Mouse (Mus musculus): ENCODE results near the gene Cep250. TPM values are rescaled to one million over a fixed set of nuclear protein-coding genes. Genes with fewer than 3 reads are reported as not detected.
A peak's percentile ranks its signal among the peaks of the same experiment; 100 is the strongest.

Gene Cep250
- polyA plus RNA-seq, 1 experiment: 4.7 TPM

DNA sequence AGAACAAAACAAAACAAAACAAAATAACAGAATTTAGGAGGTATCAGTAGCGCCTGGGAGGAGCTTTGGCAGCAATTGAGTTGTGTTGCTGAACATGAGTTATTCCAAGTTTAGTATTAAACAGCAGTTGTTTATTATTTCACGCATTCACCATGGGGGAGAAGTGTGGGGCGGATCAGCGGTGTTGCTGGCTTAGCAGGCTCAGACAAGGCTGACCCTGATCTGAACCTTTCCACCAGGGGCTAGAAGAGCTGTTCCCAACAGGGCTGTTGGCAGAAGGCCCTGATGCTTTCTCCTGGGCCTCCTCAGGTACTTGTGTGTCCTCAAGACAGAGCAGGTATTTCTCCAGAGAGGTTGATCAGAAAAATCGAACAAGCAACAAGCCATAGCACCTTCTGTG lies 3.7 kb downstream of the Cep250 start:
- no peak for DNase-seq (ENCODE audit: low read depth, low spot score)
- 81% methylated on average over 5 of the region's 5 CpGs for WGBS

DNA sequence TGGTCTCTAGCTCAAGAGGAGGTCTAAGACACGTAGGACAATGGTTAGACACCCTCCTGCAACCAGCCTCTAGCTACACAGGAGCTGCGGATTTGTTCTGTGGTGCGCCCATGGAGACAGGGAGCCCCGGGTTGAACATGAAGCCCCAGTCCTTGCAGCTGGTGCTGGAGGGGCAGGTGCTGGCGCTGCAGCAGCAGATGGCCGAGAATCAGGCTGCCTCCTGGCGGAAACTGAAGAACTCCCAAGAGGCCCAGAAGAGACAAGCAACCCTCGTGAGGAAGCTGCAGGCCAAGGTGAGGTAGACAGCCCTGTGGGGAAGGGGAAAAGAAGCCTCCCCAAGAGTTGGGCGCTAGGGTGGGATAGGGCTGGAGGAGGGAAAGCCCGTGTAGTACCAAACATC lies 5.6 kb downstream of the Cep250 start:
- no peak for DNase-seq (ENCODE audit: low read depth, low spot score)
- WGBS: 89% methylated on average over 10 of the region's 10 CpGs

GRCm38 (mm10) chr2:155962991-155963390 lies 6.7 kb downstream of the Cep250 start:
- 47% methylated on average over 1 of the region's 1 CpGs for WGBS
- DNase-seq (ENCODE audit: low read depth, low spot score): no peak

DNA sequence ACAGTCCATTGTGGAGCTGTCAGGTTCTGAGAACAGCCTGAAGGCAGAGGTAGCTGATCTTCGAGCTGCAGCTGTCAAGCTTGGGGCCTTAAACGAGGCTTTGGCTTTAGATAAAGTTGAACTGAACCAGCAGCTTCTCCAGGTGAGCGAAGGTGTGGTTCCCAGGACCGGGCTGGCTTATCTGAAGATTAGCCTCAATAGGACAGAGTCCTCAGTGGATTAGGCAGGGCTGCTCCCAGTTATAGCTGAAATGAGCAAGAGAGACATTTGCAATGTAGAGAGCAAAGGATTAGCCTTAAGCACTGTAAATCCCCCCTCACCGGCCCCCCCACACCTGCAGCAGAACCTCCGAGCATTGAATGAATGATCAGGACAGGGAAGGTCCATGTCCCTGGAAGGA lies 17.1 kb downstream of the Cep250 start:
- no peak for DNase-seq (ENCODE audit: low read depth, low spot score)
- 74% methylated on average over 6 of the region's 6 CpGs for WGBS

DNA sequence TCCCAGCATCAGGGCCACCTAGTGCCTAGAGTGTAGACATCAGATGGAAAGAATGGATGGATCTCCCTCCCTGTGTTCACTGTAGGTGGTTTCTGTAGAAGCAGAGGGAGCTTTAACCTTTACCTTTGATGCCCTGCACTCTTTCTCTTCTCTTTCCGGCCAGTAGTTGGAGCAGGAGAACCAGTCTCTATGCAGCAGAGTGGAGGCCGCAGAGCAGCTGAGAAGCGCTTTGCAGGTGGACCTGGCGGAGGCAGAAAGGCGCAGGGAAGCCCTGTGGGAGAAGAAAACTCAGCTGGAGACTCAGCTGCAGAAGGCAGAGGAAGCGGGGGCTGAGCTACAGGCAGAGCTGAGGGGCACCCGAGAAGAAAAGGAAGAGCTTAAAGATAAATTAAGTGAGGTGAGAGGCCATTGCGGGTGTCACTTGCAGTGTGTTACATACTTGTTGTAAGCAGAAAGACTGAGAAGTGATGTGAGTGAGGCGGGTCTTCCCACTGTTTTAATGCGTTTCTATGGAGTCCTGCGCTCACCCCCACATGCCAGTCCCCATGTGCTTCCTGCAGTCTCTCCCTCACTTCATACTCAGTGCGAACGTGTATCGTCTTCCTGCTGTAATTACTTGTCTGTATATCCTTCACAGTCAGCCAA lies 18.0 kb downstream of the Cep250 start:
- no peak for DNase-seq (ENCODE audit: low read depth, low spot score)
- WGBS: 85% methylated on average over 14 of the region's 14 CpGs

GRCm38 (mm10) chr2:155979328-155979991 lies 23.2 kb downstream of the Cep250 start:
- 72% methylated on average over 5 of the region's 5 CpGs for WGBS
- no peak for DNase-seq (ENCODE audit: low read depth, low spot score)

DNA sequence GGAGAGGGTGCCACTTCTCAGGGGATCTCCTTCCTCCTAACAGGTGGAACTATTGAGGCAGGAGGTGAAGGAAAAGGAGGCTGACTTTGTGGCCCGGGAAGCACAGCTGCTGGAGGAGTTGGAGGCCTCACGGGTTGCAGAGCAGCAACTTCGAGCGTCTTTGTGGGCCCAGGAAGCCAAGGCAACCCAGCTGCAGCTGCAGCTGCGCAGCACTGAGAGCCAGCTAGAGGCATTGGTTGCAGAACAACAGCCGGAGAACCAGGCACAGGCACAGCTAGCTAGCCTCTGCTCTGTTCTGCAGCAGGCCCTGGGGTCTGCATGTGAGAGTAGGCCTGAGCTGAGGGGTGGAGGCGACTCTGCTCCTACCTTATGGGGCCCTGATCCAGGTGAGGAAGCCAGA lies 29.5 kb downstream of the Cep250 start:
- no peak for DNase-seq (ENCODE audit: low read depth, low spot score)
- WGBS: 89% methylated on average over 7 of the region's 7 CpGs

GRCm38 (mm10) chr2:155987131-155987530 lies 30.9 kb downstream of the Cep250 start:
- WGBS: 97% methylated on average over 6 of the region's 6 CpGs
- no peak for DNase-seq (ENCODE audit: low read depth, low spot score)

GRCm38 (mm10) chr2:155989085-155989484 lies 32.8 kb downstream of the Cep250 start:
- no peak for DNase-seq (ENCODE audit: low read depth, low spot score)
- 82% methylated on average over 4 of the region's 4 CpGs for WGBS

DNA sequence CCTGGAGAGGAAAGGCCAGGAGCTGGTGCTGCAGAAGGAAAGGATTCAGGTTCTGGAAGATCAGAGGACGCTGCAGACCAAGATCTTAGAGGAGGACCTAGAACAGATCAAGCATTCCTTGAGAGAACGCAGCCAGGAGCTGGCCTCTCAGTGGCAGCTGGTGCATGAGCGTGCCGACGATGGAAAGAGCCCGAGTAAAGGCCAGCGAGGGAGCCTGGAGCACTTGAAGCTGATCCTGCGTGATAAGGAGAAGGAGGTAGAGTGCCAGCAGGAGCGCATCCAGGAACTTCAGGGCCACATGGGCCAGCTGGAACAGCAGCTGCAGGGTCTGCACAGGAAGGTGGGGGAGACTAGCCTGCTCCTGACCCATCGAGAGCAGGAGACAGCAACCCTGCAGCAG lies 34.9 kb downstream of the Cep250 start:
- DNase-seq (ENCODE audit: low read depth, low spot score): no peak
- WGBS: 93% methylated on average over 10 of the region's 10 CpGs

DNA sequence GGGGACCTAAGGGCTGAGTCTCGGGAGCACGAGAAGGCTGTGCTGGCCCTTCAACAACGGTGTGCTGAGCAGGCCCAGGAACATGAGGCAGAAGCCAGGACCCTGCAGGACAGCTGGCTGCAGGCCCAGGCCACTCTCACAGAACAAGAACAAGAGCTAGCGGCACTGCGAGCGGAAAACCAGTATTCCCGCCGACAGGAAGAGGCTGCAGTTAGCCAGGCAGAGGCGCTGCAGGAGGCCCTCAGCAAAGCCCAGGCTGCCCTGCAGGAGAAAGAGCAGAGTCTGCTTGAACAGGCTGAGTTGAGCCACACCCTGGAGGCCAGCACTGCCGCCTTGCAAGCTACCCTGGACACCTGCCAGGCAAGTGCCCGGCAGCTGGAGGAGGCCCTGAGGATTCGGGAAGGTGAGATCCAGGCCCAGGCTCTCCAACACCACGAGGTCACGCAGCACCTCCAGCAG lies 35.6 kb downstream of the Cep250 start:
- DNase-seq (ENCODE audit: low read depth, low spot score): peak; percentile 37
- WGBS: 37% methylated on average over 14 of the region's 14 CpGs

DNA sequence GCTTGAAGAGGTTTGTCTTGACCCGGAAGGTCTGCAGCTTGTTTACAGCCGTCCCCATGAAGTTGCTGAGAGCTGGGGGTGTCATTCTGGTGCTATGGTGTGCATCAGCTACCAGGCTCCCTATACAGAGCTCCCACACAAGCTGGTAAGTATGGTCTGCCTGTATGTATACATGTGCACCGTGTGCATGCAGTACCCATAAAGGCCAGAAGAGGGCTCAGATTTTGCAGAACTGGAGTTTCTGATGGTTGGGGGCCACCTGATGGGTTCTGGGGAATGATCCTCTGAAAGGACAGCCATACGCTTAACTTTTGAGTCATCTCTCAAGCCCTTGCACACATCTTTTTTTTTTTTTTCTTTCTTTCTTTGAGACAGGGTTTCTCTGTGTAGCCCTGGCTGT lies 49.1 kb downstream of the Cep250 start:
- 88% methylated on average over 4 of the region's 4 CpGs for WGBS
- no peak for DNase-seq (ENCODE audit: low read depth, low spot score)

- under 1% methylated on average over 45 of the region's 45 CpGs for WGBS
- peak; percentile 98 for DNase-seq (ENCODE audit: low read depth, low spot score)
Measured at GRCm38 (mm10) chr2:156007888-156008532, 51.8 kb downstream of the Cep250 start, which contains the start of the genes 6430550D23Rik and Ergic3. Gene 6430550D23Rik (minus strand): TSS chr2:156007977. Gene Ergic3 (plus strand): TSS chr2:156008045.

DNA sequence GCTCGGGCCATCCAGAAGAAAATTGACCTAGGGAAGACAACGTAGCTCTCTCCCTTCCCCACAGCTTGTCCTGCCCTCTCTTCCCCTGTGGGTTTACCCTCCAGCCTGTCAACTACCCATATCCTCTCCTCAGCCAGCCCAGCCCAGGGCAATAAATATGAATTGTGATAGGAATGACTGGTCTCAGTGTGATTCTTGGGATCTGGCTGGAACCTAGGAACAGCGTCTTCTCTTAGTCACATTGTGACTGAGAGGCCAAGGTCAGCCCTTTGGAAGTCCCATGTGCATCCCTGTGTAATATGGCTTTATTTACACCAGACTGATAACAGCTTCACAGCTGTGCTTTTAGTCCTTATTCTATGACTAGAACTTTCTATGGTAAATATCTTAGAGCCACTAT lies 61.8 kb downstream of the Cep250 start:
- DNase-seq (ENCODE audit: low read depth, low spot score): no peak
- 66% methylated on average over 3 of the region's 3 CpGs for WGBS

DNA sequence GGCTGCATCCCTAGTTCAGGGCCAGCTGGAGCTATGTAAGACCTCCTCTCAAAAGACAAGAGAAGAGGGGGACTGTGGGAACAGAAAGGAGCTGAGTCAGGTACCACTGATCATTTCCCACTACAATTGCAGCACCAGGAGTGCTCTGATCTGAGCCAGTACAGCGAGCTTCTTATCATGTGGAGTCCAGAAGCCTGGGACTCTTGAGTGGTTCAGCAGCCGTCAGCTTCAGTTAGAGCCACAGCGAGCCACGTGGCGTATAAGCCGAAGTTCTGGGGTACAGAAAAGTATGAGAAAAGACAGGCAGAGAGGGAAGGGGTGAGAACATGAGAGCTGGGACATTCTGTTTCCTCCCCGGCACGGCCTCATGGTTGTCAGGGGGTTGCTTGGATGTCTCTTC lies 65.0 kb downstream of the Cep250 start:
- DNase-seq (ENCODE audit: low read depth, low spot score): no peak
- 86% methylated on average over 8 of the region's 8 CpGs for WGBS

- DNase-seq (ENCODE audit: low read depth, low spot score): no peak
- WGBS: 66% methylated on average over 2 of the region's 2 CpGs
Measured at GRCm38 (mm10) chr2:156021765-156022164, 65.5 kb downstream of the Cep250 start.

DNA sequence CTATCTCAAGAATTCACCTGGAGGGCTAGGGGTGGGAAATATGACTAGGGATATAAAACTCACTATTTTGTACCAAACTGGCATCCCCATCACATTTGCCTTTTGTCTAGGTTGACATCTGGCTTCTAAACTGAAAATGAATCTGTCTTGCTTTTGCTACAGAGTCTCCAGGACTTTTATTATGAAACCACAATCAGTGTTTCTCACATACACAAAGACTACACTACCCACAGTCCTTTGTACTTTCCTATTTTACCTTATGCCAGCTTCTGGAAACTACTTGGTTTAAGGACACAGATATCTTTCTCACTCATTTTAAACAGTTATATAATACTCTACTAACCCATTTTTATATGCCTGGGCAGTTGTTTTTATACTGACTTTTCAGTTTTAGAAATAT lies 69.2 kb downstream of the Cep250 start:
- DNase-seq (ENCODE audit: low read depth, low spot score): no peak

- no peak for DNase-seq (ENCODE audit: low read depth, low spot score)
- WGBS: 54% methylated on average over 3 of the region's 3 CpGs
Measured at GRCm38 (mm10) chr2:156039390-156039789, 83.1 kb downstream of the Cep250 start.

- WGBS: 81% methylated on average over 8 of the region's 8 CpGs
- DNase-seq (ENCODE audit: low read depth, low spot score): no peak
Measured at GRCm38 (mm10) chr2:156042903-156043302, 86.6 kb downstream of the Cep250 start.

GRCm38 (mm10) chr2:156047929-156048328 lies 91.7 kb downstream of the Cep250 start:
- no peak for DNase-seq (ENCODE audit: low read depth, low spot score)
- WGBS: 5% methylated on average over 19 of the region's 19 CpGs

Measured in large intestine, adult 2 months (tissue).